Mouse (Mus musculus) layer of hippocampus, adult 11-12 months (tissue): ENCODE data around the gene Rad51b.
A peak's percentile ranks its signal among the peaks of the same experiment; 100 is the strongest.

Source experiments
- DNase-seq: peaks from one replicate; pipeline ENCODE4 v3.0.0; 2022; ENCODE audit warnings: low spot score

Gene Rad51b

DNA sequence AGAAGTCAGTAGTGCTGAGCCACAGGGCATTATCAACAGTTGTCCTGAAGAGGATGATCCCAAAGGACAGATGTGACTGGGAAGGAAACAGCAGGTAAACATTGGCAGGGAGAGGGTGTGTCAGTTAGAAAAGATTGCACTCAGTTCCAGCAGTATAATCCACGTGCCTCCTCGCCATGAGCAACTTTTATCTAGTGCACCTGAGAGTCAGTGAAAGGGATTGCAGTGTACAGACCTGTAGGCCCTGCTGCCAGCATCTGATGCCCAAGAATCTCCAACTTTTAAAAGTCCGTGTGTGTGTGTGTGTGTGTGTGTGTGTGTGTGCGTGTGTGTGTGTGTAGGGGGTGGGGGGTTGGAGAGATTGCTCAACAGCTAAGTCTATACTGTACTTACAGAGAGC, 195.5 kb downstream of the Rad51b start:
- no peak for DNase-seq

DNA sequence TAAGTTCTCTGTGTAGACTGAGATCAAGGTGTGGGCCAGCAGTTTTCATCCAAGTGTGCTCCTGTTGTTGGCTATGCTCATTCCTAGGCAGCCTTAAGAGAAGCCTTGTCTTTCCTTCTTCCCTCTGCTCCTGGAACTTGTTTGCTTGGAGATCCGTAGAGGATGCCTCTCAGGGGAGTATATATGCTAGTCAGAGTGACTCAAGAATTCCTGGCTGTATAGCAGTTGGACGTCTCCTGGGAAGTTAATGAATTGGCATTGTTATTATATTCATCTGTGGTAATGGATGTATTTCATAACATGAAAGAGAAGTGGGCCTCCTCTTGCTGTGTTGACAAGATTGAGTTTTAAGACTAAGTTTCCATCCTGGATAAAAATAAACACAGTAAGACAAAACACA, 196.4 kb downstream of the Rad51b start:
- DNase-seq, result no peak

DNA sequence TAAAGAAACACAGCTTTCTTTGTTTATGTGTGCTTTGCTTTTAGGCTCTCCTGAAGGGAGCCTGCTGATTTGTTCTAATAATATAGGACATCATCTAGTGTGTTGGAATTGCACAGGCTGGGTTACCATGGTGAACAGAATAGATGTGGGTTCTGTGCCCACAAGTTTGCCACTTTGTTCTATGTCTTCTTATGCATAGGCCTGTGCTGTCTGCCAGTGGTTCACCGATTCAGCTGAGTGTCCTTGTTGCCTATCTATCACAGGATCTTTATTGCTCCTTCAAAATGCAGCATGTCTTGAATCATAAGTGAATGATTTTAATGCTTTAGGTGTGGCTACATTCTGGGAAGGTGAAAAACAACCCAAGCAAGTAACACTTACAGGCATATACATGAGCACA, 201.2 kb downstream of the Rad51b start:
- DNase-seq, result peak; percentile 14

DNA sequence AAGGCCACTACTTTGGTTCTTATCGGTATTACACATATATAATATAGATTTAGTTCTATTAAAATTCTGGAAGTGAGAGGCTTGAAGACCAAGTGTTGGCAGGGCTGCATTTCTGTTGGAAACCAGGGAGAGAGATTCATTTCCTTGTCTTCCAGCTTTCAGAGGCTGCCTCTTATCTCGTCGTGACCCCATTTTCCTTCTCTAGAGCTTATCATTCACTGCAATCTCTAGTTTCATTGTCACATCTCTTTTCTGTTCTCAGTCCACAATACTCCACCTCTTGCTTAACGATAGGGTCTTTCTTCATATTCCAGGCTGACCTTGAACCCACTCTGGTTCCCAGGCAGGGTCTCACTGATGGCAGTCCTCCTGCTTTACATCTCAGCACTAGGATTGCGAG, 202.7 kb downstream of the Rad51b start:
- DNase-seq, result no peak

DNA sequence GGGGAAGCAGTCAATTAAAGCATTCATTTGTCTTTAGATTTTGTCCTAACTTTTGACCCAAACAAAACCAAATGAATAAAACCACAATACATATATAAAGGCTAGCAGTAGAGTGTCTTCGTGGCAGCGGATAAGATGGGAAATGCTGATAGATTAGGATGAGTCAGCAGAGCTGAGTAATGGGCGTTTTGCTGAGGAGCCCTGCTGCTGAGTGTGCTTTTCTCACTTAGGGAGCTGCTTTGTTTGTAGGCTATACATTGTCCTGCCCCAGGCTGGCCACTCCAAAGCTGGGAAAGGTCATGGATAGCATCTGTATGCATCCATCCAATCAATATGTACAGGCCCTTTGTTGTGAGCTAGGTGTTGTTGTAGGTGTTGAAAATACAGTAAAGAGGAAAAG, 204.8 kb downstream of the Rad51b start:
- DNase-seq, result no peak

DNA sequence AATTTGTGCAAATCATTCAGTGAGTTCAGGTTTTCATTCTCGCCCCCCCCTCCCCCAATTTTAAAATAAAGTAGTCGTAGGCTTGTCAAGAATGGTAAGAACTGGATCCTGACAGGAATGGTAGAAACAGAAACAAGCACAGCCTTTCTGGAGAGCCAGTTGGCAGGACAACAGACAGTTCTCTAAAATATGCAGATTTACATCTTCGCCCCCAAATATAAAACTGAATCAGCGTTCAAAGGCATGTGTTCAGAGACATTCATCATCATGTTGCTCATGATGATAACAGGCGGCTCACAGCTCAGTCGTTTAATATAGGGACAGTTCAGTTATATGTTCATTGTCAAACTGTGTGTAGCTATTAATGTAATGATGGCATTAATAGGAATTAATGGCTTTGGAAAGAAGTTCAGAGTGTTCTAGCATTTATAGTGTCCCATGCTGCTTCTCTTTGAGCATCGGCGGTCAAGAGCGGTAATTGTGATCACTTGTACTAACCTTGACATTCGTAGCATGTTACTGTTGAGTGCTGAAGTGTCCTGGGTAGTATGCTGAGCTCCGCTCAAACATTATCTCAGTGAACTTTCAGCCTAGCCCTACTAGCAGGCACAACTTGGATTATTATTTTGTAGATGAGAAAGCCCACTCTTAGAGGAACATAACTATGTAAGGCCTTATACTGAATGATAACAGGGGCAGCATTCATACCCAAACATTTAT, 205.9 kb downstream of the Rad51b start:
- peak; percentile 27 for DNase-seq

DNA sequence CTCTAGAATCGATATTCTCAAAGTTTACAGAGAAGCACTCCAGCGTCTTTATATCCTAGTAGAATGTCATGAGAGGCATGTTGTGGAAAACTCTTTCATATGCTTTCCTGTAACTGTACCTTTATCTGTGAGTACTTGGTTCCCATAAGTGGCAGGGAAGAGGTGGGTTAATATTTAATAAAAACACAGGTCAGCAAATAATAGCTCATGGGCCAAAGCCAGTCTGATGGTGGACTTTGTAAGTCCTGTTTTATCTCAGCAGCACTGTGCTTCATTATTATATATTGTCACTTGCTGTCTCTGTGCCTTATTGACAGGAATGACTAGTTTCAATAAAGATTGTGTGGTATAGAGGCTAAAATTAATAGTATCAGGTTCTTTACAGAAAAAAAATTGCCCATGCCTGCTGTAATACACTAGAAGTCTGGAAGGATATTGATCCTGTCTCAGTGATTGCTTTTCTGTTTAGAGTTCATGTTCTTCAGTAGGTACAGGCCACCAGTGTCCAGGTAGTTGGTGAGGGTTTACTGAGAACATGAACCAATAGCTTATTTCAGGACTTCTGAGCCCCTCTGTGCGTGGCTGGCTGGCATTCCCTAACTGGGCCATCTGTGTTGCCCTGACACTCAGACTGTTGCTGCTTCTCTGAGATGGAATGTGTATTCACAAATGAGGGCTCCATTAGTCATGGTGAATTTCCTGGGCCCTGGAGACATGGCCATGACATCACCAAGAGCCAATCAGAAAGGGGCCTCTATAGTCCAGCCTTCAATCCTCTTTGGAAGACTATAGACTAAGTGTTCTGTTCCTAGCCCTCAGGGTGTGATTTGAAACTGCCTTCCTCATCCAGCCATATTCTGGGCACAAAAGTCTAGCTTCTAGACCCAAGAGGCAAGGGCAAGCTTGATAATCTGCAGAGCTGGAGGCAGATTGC, 206.8 kb downstream of the Rad51b start:
- DNase-seq, result peak; percentile 30

DNA sequence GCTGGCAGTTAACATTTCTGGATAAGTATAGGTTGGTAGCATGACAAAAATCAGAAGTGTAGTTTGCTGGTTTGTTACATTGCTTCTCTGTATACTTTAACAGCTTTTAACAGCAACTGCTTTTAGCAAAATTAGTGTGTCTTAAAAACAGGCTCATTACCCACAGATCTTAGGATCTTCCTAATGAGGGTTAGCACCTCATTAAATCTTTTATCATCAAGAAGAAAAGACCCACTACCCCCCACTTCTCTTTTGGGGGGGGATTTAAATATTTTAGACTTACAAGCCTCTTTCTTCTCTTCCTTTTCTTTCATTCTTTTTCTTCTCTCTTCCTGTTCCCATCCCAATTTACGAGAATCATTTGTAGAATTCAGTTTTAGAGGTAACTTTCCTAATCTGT, 207.6 kb downstream of the Rad51b start:
- no peak for DNase-seq

DNA sequence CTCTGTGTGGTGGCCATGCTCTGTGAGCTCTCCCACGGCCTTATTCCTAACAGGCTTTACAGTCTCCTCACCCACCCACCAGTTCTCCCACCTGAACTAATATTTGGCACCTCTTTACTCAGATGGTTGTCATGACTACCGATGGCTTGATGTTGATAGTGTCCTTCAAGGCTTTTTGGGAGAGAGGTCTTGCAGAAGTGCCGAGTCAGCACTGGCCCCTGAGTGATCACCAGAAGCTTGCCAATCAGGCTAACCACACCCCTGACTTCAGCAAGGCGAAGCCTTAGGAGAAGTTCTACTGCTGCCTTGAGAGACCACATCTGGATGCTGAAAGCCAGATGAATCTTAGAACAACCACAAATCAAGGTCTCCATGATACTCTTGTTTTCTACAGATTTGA, 209.3 kb downstream of the Rad51b start:
- DNase-seq, result no peak

DNA sequence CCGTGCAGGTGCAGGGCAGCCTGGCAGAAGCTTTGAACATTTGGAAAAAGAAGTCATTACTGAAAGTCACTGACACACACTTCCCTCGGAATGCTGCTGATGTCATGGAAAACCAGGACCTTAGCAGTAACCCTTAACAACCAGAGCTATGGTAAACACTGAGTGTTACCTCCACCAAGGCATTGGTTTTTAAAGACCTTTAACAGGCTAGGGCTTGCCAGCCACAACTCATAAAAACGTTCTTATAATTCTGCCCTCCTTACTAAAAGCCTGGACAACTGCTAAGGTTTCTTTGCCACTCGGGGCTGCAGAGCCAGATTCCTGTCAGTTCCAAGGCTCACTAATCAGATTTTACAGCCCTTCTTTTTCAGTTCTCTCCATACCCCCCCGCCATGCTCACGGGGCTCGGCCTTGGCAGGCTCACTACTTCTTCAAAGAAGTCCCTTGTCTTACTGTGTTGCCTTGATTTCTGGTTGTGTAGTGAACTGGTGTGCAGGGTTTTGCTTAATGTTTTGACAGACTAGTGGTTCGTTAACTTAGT, 210.1 kb downstream of the Rad51b start:
- DNase-seq, result peak; percentile 33

DNA sequence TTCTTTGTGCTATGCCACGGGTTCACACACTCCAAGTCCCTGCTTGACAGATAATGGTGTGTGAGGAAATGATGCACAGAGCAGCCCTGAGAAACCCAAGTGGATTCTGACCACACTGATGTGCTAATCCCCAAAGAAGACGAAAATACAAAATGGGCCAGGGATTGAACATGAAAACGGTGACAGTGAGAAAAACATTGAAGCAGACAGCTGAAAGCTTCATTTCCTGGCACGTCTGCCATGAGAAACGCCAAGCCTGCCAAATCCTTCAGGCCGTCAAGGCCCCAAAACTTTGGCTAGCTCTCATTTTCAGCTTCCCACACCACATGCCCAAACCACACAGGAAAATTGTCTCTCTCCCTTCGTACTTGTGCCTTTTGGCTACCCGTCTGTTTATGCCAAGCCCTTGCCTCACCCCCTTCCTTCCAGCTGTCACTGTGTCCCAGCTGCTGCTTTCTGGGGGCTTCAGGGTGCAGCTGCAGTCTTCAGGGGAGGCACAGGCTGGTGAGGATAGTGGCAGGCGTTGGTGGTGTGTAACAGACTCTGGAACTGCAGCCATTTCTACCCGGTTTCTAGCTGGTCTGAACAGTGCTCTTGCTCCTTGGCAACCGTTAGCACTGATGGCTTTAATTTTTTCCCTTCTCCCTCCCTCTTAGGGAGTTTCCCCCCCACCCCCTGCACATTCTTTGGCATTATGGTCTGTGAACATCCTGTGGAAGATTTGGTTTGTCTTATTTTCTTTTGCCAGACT, 214.5 kb downstream of the Rad51b start:
- peak; percentile 69 for DNase-seq

DNA sequence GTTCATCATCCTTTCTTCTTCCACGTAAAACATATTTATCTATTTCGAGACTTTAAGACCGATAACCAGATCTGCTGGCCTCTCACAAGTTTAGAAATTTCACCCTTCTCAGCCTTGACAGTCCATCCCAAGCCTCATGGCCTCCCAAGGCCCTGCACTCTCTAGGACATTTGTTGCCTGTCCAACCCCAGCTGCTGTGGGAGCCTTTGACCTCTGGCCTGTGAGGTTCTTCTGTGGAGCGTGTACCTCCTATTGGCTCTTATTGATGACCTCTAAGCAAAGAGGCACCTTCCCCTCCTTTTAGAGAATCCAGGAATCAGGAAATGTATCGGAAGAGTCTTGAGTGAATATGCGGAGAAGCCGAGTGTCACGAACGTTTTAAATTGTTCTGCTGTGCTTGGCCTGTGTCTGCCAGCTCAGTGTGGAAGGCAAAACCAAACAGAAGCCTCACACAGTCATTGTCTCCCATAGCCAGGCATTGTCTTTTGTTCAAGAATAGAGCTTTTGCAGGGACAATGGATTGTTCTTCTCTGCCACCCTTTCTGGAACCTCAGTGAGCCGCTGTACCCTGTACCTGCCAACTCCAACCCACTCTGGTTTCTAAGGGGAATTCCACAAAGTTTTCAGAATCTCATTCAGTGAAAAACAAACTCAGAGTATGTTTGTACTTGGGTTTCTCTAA, 215.3 kb downstream of the Rad51b start:
- DNase-seq, result peak; percentile 28

DNA sequence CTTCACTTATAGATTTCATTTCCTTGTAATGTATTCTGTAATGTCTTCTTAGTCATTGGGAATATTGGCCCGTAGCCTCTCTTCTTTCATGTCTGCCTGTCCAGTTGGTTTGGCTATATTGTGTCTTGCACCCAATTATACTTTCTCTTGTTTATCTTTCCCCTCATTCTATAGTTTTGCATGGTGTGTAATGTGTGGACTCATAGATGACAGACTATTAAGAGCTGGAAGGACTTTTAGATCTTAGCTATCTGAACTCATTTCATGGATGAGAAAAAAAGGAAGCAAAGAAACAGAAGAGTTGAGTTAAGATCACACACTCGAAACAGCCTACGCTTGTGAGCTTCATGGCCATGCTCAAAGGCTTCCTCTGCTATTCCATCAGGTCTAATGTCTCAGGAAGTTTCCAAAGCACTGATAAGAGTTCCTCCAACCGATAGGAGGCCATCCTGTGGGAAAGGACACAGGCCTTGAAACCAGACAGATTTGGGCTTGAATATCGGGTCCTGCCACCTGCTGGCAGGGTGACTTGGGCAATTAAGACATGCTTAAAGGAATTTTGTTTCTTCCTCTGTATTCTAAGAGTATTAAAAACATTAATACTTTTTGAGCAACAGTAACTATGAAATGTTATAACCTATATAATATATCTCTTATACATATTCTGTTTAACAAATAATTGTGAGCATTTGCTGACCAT, 216.1 kb downstream of the Rad51b start:
- no peak for DNase-seq

DNA sequence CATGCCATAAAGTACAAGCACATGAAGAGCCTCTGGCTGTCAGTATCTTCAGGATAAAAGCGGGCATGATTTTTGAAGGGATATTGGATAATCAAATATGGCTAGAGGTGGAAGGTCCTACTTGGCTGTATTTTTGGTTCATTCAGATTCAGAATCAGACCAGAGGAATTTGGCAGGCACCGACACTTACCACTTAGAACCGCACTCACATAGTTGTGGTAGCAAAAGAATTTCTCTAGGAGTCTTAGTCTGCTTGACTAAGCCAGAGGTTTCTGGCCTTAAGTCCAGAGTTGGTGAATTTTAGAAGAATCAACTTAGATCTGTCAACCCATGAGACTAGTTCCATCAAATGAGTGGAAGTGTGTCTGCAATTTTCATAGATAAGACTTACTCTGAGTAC, 217.6 kb downstream of the Rad51b start:
- DNase-seq, result no peak

DNA sequence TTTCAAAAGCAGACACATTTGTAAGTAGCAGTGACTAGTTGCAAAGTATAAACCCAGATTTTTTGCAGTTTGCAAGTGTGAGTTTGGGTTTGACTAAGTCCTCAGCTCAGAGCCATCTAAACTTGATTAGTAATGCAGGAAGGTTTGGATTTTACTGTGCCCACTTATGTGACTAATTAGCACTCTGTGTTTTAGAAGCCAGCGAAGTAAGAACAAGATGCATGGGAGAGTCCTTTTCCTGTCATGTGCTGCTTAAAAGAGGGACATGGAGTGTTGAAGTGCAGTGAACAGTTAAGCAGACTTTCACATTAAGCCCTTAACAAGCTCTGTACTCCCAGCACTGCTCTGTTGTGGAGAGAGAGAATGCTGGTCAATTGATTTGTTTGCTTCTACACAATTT, 225.3 kb downstream of the Rad51b start:
- no peak for DNase-seq

DNA sequence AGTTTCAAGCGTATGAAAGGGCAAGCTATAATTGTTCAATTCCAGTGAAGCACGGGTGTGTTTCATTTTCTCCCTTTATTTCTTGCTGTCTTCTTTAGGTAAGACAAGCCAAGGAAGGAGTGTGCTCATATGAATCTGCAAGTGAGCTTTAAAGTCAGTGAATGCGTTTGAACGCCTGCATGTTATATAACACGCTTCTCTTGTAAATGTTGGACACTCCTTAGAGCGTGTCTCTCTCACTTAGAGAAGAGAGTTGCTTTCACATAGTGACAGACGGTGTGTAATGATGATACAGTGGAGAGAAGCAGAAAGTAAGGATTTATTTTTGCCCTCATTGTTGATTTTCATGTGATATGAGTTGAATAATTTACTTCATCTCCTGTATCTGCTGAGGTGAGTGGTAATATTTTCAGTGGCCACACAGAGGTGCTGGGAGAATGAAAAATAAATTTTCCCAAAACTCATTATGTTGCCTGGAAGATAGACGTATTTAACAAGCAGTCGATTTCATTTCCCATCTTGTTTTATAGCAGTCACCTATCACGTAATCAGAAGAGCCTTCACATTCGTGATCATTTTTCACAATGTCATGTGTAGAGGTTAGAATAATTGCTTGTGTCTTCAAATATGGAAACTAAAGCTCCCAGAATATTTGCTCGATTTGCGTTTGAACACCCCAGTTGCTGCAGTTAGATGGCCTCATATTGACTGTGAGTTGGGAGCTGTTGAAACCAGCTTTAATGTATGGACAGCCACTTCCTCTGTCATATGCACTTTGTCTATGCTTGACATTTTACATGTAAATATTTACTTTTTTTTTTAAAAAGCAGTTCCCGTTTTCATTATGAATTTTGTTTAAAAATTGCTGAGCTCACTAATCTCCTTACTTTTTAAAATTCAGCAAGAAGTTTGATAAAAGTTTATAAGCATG, 228.1 kb downstream of the Rad51b start:
- no peak for DNase-seq

DNA sequence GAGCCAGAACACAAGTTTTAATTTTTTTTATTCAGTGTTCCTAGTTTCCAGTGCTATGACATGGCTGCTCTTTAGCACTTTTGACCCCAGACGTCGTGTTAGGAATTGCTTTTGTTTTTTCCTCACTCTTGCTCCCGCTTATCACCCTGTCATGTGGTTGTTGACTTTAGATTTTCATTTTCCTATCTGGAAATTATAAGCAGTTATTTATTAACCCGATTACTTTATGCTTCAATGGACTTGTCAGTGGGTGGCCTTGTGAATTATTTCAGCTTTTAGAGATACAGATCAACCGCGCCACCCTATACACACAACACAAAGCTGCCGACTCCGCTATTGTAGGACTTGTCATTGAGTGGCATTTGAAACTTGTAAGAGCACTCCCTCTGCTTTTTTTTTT, 228.8 kb downstream of the Rad51b start:
- no peak for DNase-seq

DNA sequence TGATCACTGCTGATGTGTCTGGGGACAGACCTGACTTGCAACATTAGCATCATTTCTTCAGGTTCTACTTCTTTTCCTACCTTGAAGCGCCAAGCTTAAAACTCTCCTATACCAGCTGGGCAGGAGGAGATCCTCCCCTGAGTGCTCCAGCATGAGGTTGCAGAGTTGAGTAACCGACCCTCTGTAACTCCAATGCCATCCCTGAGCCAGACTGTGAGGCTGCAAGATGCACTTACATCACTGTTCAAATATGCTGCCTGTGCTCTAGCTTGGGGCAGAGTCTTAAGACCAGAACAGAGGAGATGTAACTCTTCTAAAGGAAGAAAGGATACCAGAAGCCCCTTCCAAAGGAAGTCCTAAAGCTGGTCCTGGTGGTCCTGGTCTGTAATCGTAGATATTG, 230.1 kb downstream of the Rad51b start:
- no peak for DNase-seq

DNA sequence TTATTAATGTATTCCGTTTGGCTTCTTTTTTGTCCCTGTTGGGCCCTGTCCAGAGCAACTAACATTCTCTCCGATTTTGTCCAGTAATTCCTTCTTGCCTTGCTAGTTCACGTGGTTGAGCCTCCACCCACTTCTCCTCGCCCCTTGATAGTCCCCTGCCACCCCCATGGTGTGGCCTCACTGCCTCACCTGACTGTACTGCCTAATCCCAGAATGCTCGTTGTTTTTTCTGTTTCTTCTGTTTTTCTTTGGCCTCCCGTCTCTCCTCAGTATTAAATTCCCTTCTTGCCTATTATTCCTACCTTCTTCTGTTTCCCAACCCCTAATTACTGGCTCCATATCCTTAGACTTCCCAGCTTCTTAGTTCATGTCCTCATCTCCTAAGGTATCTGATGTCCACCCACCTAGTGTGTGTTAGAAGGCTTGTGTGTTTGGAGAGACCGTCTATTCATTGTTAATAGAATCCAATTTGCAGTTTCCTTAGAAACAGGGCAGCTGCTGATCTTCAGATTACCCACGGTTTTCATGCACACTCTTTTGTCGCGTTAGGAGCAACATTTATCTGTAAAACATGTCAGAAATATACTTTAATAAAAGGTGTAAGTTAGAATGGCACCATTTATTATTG, 233.3 kb downstream of the Rad51b start:
- no peak for DNase-seq
